Mouse (Mus musculus): Measurements from ENCODE around the gene Hebp1.
A peak's percentile ranks its signal among the peaks of the same experiment; 100 is the strongest.

Hebp1 gene

GRCm38 (mm10) chr6:135161356-135161755 is 36.5 kb downstream of the Hebp1 start:
- no peak for DNase-seq (ENCODE audit: low spot score)

- DNase-seq (ENCODE audit: low spot score), result no peak
Observed at GRCm38 (mm10) chr6:135158509-135158908, 39.3 kb downstream of the Hebp1 start.

- no peak for DNase-seq (ENCODE audit: low spot score)
Observed at GRCm38 (mm10) chr6:135157496-135157895, 40.3 kb downstream of the Hebp1 start.

- DNase-seq (ENCODE audit: low spot score), result no peak
Observed at GRCm38 (mm10) chr6:135156597-135156996, 41.2 kb downstream of the Hebp1 start.

- no peak for DNase-seq (ENCODE audit: low spot score)
Observed at GRCm38 (mm10) chr6:135153719-135154118, 44.1 kb downstream of the Hebp1 start.

GRCm38 (mm10) chr6:135150311-135150710 is 47.5 kb downstream of the Hebp1 start:
- DNase-seq (ENCODE audit: low spot score), result peak; percentile 34

- no peak for DNase-seq (ENCODE audit: low spot score)
Observed at GRCm38 (mm10) chr6:135149722-135150121, 48.1 kb downstream of the Hebp1 start.

GRCm38 (mm10) chr6:135149175-135149574 is 48.6 kb downstream of the Hebp1 start:
- no peak for DNase-seq (ENCODE audit: low spot score)

- DNase-seq (ENCODE audit: low spot score), result peak; percentile 23
Observed at GRCm38 (mm10) chr6:135148506-135148905, 49.3 kb downstream of the Hebp1 start.

- no peak for DNase-seq (ENCODE audit: low spot score)
Observed at GRCm38 (mm10) chr6:135145976-135146375, 51.8 kb downstream of the Hebp1 start.

- peak; percentile 56 for DNase-seq (ENCODE audit: low spot score)
Observed at GRCm38 (mm10) chr6:135144516-135144915, 53.3 kb downstream of the Hebp1 start.

GRCm38 (mm10) chr6:135143151-135143550 is 54.7 kb downstream of the Hebp1 start:
- no peak for DNase-seq (ENCODE audit: low spot score)

GRCm38 (mm10) chr6:135141451-135142147 is 56.2 kb downstream of the Hebp1 start:
- no peak for DNase-seq (ENCODE audit: low spot score)

- no peak for DNase-seq (ENCODE audit: low spot score)
Observed at GRCm38 (mm10) chr6:135138746-135139145, 59.1 kb downstream of the Hebp1 start.

- DNase-seq (ENCODE audit: low spot score), result no peak
Observed at GRCm38 (mm10) chr6:135138207-135138606, 59.6 kb downstream of the Hebp1 start.

GRCm38 (mm10) chr6:135137736-135138135 is 60.1 kb downstream of the Hebp1 start:
- DNase-seq (ENCODE audit: low spot score), result no peak

- DNase-seq (ENCODE audit: low spot score), result no peak
Observed at GRCm38 (mm10) chr6:135136439-135137161, 61.2 kb downstream of the Hebp1 start.

GRCm38 (mm10) chr6:135135735-135136134 is 62.1 kb downstream of the Hebp1 start:
- DNase-seq (ENCODE audit: low spot score), result no peak

- no peak for DNase-seq (ENCODE audit: low spot score)
Observed at GRCm38 (mm10) chr6:135133486-135133885, 64.3 kb downstream of the Hebp1 start.

- DNase-seq (ENCODE audit: low spot score), result no peak
Observed at GRCm38 (mm10) chr6:135133086-135133485, 64.7 kb downstream of the Hebp1 start.

- DNase-seq (ENCODE audit: low spot score), result no peak
Observed at GRCm38 (mm10) chr6:135124755-135125380, 73.0 kb downstream of the Hebp1 start.

GRCm38 (mm10) chr6:135118183-135118582 is 79.6 kb downstream of the Hebp1 start, which contains the start of gene Gprc5d:
TSS of gene Gprc5d (minus strand) at chr6:135118283.
- DNase-seq (ENCODE audit: low spot score), result no peak

GRCm38 (mm10) chr6:135116479-135116878 is 81.3 kb downstream of the Hebp1 start:
- DNase-seq (ENCODE audit: low spot score), result no peak
